Mouse (Mus musculus) mouse embryonic stem cell (cell line): Measurements from ENCODE around the gene H2al1i.
"Not testable (repeated sequence)": the region's sequence is repeated elsewhere in the genome, so short reads cannot be mapped to it uniquely, and the experiment has no call there.

ENCODE experiments used
- in situ Hi-C, 2 experiments: fragments of 300-500 bp; cut with MboI; formaldehyde crosslinking; loops; 1 replicate in 1 of 2; 3 replicates in 1 of 2; pipeline ENCODE4 v1.14.3; 2019 to 2020; ENCODE audit warnings: low sequenced_read_pairs in 2 of 2, low pct_unique_long_range_greater_than_20kb in 1 of 2, mixed read lengths in 1 of 2; ENCODE audit not compliant: unreplicated experiment in 1 of 2

The H2al1i gene

DNA sequence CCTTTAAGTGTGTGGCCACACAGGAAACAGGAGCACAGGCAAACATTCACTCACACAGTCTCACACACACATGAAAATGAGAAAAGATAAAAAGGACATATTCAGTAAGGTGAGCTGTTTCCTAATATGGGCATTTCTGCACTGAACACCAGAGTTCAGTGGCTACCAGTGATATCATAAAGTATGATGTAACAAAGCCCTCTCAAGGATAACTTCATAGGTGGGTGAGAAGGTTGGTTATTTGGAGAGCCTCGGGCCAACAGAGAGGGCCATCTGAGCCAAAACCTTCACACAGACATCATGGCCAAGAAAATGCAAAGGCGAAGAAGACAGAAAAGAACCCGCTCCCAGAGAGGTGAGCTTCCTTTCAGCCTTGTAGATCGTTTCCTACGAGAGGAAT is at the start of gene H2al1i:
Gene H2al1i, plus strand, starts transcription at position 301 of the 400 bp plus-strand sequence.
- in situ Hi-C loops, result not testable (repeated sequence)

- in situ Hi-C loops, result no loop called here
These were observed 47.4 kb upstream of the H2al1i start for GRCm38 (mm10) chrX:11277083-11277482.

DNA sequence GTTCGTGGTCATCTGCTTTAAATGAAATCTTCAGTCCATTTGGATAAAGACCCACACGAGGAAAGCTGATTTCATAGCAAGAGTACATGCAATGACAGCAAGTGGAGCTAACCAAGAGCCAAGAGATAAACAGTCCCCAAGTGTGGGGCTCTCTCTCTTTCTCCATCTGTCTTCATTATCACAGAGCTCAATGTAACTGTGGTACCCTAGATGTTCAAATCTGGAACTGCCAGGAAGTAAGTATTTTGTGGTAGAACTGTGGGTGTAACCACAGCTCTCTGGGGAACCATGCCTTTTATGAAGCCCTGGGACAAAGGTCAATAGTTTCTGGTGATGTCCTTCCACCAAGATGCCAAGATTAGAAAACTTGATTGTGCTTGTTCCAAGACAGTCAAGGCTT is 43.7 kb upstream of the H2al1i start:
- in situ Hi-C loops, result no loop called here

DNA sequence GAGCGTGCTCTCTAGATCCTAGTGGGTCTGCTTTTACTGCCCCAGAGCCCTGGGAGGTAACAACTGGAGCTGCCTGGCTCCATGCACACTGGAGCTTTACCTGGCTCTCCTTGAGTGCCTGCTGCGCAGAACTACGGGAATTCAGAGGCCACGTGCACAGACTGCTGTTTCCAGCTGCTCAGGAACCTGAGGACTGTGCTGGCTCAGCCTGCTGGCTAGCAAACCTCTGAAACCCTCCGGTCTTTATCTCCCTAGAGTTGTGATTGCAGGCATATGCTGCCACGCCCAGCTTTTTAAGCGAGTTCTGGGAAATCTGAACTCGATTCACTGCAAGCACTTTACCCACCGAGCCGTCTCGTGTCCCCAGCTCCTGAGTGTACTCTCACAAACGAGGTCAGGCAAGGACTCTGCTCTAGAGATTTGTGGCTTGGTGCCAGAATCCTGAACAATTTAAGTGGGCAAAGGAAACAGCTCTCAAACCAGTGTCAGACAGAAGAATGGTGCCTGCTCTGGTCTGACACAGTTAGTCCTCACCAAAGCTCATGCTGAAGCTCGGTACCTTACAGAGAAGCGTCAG is 36.1 kb upstream of the H2al1i start:
- in situ Hi-C loops, result no loop called here

DNA sequence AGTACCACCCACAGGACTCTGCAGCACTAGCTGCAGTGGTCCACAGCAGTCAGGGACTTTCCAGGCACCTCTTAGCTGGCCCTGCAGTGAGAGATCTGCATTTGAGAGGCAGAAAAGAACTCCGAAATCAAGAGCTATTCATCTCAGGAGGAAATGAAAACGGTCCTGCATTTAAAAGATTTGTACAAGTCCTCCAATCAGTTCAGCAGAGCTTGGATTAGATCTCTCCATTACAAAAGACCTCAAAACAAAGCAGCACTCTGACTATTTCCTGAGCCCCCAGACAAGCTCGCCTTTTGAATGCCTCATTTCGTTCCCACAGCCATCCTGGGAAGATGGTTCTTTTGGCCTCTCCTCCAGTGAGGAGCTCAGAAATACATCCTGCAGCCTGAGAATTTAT is 35.2 kb upstream of the H2al1i start:
- in situ Hi-C loops, result no loop called here

- in situ Hi-C loops, result not testable (repeated sequence)
These were observed 25.5 kb upstream of the H2al1i start, which contains the start of gene H2al1a for GRCm38 (mm10) chrX:11298957-11299356. TSS of gene H2al1a (plus strand) at chrX:11299257.

DNA sequence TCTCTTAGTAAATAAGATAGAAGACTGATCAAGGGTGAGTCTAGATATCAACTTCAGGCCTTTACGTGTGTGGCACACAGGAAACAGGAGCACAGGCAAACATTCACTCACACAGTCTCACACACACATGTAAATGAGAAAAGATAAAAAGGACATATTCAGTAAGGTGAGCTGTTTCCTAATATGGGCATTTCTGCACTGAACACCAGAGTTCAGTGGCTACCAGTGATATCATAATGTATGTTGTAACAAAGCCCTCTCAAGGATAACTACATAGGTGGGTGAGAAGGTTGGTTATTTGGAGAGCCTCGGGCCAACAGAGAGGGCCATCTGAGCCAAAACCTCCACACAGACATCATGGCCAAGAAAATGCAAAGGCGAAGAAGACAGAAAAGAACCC is 22.3 kb upstream of the H2al1i start, which contains the start of gene H2al1b:
Gene H2al1b, plus strand, starts transcription at position 301 of the 400 bp plus-strand sequence.
- in situ Hi-C loops, result not testable (repeated sequence)

GRCm38 (mm10) chrX:11305355-11305754 is 19.1 kb upstream of the H2al1i start, which contains the start of gene H2al1c:
TSS of gene H2al1c (plus strand) at chrX:11305655.
- in situ Hi-C loops, result not testable (repeated sequence)

GRCm38 (mm10) chrX:11308524-11308923 is 15.9 kb upstream of the H2al1i start, which contains the start of gene H2al1d:
TSS of gene H2al1d (plus strand) at chrX:11308824.
- in situ Hi-C loops, result not testable (repeated sequence)

DNA sequence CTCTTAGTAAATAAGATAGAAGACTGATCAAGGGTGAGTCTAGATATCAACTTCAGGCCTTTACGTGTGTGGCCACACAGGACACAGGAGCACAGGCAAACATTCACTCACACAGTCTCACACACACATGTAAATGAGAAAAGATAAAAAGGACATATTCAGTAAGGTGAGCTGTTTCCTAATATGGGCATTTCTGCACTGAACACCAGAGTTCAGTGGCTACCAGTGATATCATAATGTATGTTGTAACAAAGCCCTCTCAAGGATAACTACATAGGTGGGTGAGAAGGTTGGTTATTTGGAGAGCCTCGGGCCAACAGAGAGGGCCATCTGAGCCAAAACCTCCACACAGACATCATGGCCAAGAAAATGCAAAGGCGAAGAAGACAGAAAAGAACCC is 12.8 kb upstream of the H2al1i start, which contains the start of gene H2al1e:
Gene H2al1e, plus strand, starts transcription at position 301 of the 400 bp plus-strand sequence.
- in situ Hi-C loops, result not testable (repeated sequence)

DNA sequence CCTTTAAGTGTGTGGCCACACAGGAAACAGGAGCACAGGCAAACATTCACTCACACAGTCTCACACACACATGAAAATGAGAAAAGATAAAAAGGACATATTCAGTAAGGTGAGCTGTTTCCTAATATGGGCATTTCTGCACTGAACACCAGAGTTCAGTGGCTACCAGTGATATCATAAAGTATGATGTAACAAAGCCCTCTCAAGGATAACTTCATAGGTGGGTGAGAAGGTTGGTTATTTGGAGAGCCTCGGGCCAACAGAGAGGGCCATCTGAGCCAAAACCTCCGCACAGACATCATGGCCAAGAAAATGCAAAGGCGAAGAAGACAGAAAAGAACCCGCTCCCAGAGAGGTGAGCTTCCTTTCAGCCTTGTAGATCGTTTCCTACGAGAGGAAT is 9.6 kb upstream of the H2al1i start, which contains the start of gene H2al1f:
Gene H2al1f, plus strand, starts transcription at position 301 of the 400 bp plus-strand sequence.
- in situ Hi-C loops, result not testable (repeated sequence)

- in situ Hi-C loops, result not testable (repeated sequence)
These were observed 6.5 kb upstream of the H2al1i start, which contains the start of gene H2al1g for GRCm38 (mm10) chrX:11317956-11318355. TSS of gene H2al1g (plus strand) at chrX:11318256.

DNA sequence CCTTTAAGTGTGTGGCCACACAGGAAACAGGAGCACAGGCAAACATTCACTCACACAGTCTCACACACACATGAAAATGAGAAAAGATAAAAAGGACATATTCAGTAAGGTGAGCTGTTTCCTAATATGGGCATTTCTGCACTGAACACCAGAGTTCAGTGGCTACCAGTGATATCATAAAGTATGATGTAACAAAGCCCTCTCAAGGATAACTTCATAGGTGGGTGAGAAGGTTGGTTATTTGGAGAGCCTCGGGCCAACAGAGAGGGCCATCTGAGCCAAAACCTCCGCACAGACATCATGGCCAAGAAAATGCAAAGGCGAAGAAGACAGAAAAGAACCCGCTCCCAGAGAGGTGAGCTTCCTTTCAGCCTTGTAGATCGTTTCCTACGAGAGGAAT is 3.3 kb upstream of the H2al1i start, which contains the start of gene H2al1h:
Gene H2al1h, plus strand, starts transcription at position 301 of the 400 bp plus-strand sequence.
- in situ Hi-C loops, result not testable (repeated sequence)

DNA sequence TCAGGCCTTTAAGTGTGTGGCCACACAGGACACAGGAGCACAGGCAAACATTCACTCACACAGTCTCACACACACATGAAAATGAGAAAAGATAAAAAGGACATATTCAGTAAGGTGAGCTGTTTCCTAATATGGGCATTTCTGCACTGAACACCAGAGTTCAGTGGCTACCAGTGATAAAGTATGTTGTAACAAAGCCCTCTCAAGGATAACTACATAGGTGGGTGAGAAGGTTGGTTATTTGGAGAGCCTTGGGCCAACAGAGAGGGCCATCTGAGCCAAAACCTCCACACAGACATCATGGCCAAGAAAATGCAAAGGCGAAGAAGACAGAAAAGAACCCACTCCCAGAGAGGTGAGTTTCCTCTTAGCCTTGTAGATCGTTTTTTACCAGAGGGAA is 3.1 kb downstream of the H2al1i start, which contains the start of gene H2al1j:
Gene H2al1j, plus strand, starts transcription at position 301 of the 400 bp plus-strand sequence.
- in situ Hi-C loops, result loop anchor here in 1 of 2 experiments (25.0 kb wide), 1 partner anchor 210 kb away; no protein-coding TSS in a partner anchor

GRCm38 (mm10) chrX:11345762-11346161 is 21.3 kb downstream of the H2al1i start:
- in situ Hi-C loops, result loop anchor here in 1 of 2 experiments (25.0 kb wide), 1 partner anchor 192 kb away; no protein-coding TSS in a partner anchor

DNA sequence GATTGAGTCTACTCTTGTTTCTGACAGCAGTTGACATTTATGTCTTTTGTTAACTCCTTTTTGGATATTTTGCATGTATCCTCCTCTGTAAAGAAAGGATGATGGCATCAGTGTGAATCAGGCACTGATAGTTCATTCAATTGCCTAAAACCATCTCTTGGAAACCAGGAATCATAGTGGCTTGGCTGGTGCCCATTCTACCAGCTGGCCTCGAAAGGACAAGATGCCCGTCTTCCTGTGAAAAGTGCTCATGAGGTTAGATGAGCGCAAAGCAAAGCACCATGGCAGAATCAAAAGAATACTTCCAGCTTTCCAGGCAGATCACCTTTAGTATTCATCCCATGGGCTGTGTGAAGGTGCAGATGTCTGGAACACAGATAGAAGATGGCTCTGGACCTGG is 22.3 kb downstream of the H2al1i start:
- in situ Hi-C loops, result loop anchor here in 1 of 2 experiments (25.0 kb wide), 1 partner anchor 191 kb away; no protein-coding TSS in a partner anchor

DNA sequence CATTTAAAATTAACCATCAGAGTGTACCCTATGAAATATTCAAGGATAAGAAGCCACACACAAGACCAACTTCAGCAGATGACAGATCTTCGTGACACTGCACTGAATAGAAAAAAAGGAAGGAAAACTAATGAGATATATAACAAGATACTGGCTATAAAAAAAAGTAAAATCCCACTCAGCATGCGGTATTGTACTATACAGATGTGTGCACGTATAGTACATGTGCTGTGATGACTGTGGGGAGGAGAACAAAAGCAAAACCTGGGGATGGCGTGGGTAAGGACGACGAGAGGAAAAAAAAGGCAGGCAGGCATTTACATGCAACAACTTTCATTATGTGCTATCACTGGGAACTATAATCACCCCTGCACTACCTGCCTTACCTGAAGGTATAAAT is 36.4 kb downstream of the H2al1i start:
- in situ Hi-C loops, result loop anchor here (25.0 kb wide), 2 partner anchors 99 to 101 kb away; no protein-coding TSS in a partner anchor

GRCm38 (mm10) chrX:11361261-11361660 is 36.8 kb downstream of the H2al1i start:
- in situ Hi-C loops, result loop anchor here (25.0 kb wide), 2 partner anchors 99 to 101 kb away; no protein-coding TSS in a partner anchor

DNA sequence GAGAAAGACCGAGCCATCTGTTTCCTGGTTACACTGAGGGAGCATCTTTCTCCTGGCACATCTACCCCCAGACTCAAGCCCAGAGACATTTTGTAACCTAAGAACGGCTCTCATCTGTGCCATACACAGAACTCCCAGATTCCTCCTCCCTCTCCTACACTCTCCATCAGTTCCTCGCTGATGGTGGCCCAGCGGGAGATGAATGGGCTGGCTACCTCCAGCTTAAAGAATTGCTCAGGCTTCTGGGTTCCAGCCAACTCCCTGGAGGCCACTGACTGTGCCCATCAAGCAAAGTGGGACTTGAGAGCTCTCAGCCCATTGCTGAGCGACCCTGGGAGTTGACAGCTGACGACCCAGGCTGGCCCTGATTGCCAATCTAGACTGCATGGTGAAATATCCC is 39.4 kb downstream of the H2al1i start:
- in situ Hi-C loops, result loop anchor here (25.0 kb wide), 2 partner anchors 98 to 102 kb away; no protein-coding TSS in a partner anchor
